Mouse (Mus musculus): ENCODE measurements around the gene Chmp4b. TPM values are rescaled to one million over a fixed set of nuclear protein-coding genes. Genes with fewer than 3 reads are reported as not detected.

The Chmp4b gene
- total RNA-seq, 2 experiments from 2014 or later, result 199 to 204 TPM

- no peak for DNase-seq (ENCODE audit: low spot score in 2 of 2)
These were observed 12.4 kb upstream of the Chmp4b start for GRCm38 (mm10) chr2:154639115-154639514.

GRCm38 (mm10) chr2:154641176-154641575, 10.3 kb upstream of the Chmp4b start:
- no peak for DNase-seq (ENCODE audit: low spot score in 2 of 2)

- DNase-seq (ENCODE audit: low spot score in 2 of 2), result no peak
These were observed 9.5 kb upstream of the Chmp4b start for GRCm38 (mm10) chr2:154642005-154642459.

- no peak for DNase-seq (ENCODE audit: low spot score in 2 of 2)
These were observed 8.7 kb upstream of the Chmp4b start for GRCm38 (mm10) chr2:154642712-154643385.

GRCm38 (mm10) chr2:154646634-154647033, 4.9 kb upstream of the Chmp4b start:
- DNase-seq (ENCODE audit: low spot score in 2 of 2), result peak; percentile 24 to 28

GRCm38 (mm10) chr2:154648086-154648485, 3.4 kb upstream of the Chmp4b start:
- DNase-seq (ENCODE audit: low spot score in 2 of 2), result no peak

- no peak for DNase-seq (ENCODE audit: low spot score in 2 of 2)
These were observed 1.1 kb upstream of the Chmp4b start for GRCm38 (mm10) chr2:154650404-154650803.

GRCm38 (mm10) chr2:154654976-154655375, 3.5 kb downstream of the Chmp4b start:
- no peak for DNase-seq (ENCODE audit: low spot score in 2 of 2)

GRCm38 (mm10) chr2:154655878-154656414, 4.4 kb downstream of the Chmp4b start:
- DNase-seq (ENCODE audit: low spot score in 2 of 2), result no peak

GRCm38 (mm10) chr2:154656710-154657485, 5.4 kb downstream of the Chmp4b start:
- DNase-seq (ENCODE audit: low spot score in 2 of 2), result peak; percentile 93 to 99

- no peak for DNase-seq (ENCODE audit: low spot score in 2 of 2)
These were observed 6.2 kb downstream of the Chmp4b start for GRCm38 (mm10) chr2:154657486-154658237.

GRCm38 (mm10) chr2:154659070-154659469, 7.6 kb downstream of the Chmp4b start:
- DNase-seq (ENCODE audit: low spot score in 2 of 2), result no peak

- no peak for DNase-seq (ENCODE audit: low spot score in 2 of 2)
These were observed 8.1 kb downstream of the Chmp4b start for GRCm38 (mm10) chr2:154659531-154660074.

- no peak for DNase-seq (ENCODE audit: low spot score in 2 of 2)
These were observed 17.2 kb downstream of the Chmp4b start for GRCm38 (mm10) chr2:154668680-154669079.

GRCm38 (mm10) chr2:154670106-154670505, 18.6 kb downstream of the Chmp4b start:
- DNase-seq (ENCODE audit: low spot score in 2 of 2), result peak; percentile 52 to 81

- no peak for DNase-seq (ENCODE audit: low spot score in 2 of 2)
These were observed 19.2 kb downstream of the Chmp4b start for GRCm38 (mm10) chr2:154670741-154671140.

GRCm38 (mm10) chr2:154674008-154674407, 22.5 kb downstream of the Chmp4b start:
- no peak for DNase-seq (ENCODE audit: low spot score in 2 of 2)

- peak; percentile 49 to 66 for DNase-seq (ENCODE audit: low spot score in 2 of 2)
These were observed 25.4 kb downstream of the Chmp4b start for GRCm38 (mm10) chr2:154676653-154677609.

- DNase-seq (ENCODE audit: low spot score in 2 of 2), result peak; percentile 79 to 92
These were observed 26.2 kb downstream of the Chmp4b start for GRCm38 (mm10) chr2:154677651-154678139.

GRCm38 (mm10) chr2:154678995-154679394, 27.5 kb downstream of the Chmp4b start:
- no peak for DNase-seq (ENCODE audit: low spot score in 2 of 2)

Measured in layer of hippocampus, postnatal 14 days (tissue).